Mouse (Mus musculus): ENCODE results near the gene Opcml.

- no peak for TF ChIP-seq CTCF (IDR thresholded peaks at IDR 0.05)
- TF ChIP-seq EP300 (IDR thresholded peaks at IDR 0.05; ENCODE audit: insufficient read depth, low read depth, low read length): no peak
- TF ChIP-seq POLR2A (IDR thresholded peaks at IDR 0.05; ENCODE audit: insufficient read depth, low read depth, low read length): no peak
These were observed 340.9 kb downstream of the Opcml start for GRCm38 (mm10) chr9:28131521-28131920.
